Mouse (Mus musculus) retina, postnatal 1 day (tissue): ENCODE measurements at regions not wholly inside any gene's neighbourhood (a gene's known extent, or its start where the extent isn't known, plus 50 kb on each side); places are given as distances from the start of the nearest gene placed in this dataset.

Experiments used
- DNase-seq: peaks from one replicate; pipeline ENCODE4 v3.0.0-alpha.2; 2012

DNA sequence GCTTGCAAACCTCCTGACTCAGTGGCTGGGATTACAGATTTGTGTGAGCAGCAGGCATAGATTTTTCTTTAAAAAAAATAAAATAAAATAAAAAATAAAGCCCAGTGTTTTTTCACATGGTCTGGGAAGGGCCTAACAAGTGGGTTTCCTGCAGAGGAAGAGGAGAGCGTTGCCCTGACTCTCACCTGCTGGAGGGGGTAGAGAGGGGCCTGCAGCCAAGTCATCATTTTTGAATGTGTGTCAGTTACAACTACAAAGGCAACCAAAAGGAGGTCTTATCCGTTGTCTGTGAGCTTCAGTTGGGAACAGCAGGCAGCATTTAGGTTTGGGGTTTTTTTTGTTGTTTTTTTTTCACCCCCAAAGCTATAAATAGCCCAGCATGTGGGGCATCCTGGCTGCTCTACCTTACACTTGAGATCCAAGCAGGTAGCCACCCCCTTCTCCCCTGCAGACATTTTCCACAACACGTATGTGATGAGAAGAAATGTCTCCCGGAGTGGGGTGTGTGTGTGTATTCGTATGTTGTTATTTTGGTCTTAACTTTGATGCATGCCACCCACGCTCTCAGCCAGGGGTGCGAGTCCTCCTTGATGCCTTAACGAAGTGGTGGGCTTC is 285.7 kb upstream of the 4930412O13Rik start:
- DNase-seq = no peak

DNA sequence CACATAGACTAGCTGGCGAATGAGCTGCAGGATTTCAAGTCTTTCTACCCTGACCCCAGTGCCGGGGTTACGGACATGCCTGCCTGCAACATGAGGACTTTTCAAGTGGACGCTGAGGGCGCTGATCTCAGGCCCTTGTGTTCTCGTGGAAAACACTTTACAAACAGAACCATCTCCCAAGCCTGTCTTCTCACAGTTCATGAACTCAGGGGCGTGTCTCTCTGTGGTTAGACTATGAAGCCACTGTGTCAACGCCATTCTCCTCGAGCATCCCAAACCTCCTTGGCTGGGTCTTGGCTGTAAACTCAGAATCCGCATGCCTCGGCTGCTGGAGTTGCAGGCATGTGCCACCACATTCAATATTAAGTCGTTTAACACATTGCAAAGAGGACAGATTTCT is 284.9 kb upstream of the 4930412O13Rik start:
- DNase-seq = no peak

DNA sequence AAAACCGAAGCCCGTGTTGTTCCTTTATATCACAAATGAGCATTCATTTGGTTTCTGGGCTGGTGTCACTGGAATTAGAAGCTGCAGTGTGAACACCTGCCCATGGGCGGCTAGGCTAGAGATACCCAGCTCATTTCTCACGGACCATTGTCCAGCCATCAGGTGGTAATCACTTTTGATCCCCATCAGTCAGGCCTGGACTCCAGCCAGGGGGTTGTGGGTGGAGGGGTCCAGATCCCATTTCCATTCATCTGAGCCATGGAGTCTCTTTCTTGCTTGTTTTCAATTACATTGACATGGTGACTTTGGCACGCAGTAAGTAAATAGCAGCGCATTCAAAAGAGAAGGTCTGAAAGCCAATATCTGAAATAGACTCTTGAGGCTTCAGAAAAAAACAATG is 276.1 kb upstream of the 4930412O13Rik start:
- DNase-seq = peak; percentile 42

DNA sequence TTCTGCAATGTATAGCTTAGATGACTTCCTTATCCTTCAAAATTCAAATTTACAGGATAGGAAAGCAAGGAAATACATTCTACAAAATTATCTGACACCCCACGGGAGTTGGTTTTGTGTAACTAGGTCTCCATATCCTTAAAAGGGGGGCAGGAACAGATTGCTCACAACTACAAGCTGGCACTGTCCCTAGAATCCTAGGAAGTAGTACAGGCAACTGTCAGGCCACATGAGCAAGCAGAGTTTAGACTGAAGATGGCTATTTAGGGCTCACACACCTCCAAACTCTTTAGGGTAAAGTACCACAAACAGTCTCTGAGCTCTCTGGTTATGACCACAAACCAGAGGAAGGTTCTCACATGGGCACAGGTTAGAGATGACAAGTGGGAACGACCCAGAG is 273.5 kb upstream of the 4930412O13Rik start:
- DNase-seq = no peak

DNA sequence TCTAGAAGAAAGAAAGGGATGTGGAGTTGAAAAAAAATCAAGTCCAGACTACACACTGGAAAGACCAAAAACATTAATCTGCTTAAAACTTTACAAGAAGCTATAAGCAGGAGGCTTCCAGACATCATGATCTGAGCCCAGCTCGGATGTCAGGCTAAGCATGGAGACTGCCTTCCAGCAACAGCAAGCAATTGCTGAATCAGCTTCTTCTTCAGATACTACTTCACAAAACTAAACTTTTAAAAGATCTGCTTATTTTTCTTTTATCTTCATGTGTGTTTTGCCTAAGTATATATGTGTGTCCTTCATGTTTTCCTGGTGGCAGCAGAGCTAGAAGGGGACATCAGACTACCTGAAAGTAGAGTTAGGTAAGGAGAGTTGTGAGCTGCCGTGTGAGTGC is 266.6 kb upstream of the 4930412O13Rik start:
- no peak for DNase-seq

DNA sequence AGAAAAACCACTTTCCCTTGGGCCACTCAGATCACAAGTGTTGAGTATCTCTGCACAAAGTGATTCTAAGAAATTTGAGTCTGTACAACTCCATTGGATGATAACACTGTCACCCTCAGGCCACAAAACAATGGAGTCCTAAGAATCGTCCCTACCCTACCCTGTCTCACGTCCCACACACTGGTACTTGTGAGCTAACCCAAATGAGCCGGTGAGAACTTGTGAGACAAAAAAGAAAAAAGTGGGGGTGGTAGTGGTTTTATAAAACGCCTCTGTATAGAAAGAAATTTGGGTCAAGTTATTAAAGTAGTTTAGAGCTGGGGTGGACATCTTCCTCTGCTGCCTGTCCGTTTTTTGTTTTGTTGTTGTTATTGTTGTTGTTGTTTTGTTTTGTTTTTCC is 264.8 kb upstream of the 4930412O13Rik start:
- DNase-seq = no peak

DNA sequence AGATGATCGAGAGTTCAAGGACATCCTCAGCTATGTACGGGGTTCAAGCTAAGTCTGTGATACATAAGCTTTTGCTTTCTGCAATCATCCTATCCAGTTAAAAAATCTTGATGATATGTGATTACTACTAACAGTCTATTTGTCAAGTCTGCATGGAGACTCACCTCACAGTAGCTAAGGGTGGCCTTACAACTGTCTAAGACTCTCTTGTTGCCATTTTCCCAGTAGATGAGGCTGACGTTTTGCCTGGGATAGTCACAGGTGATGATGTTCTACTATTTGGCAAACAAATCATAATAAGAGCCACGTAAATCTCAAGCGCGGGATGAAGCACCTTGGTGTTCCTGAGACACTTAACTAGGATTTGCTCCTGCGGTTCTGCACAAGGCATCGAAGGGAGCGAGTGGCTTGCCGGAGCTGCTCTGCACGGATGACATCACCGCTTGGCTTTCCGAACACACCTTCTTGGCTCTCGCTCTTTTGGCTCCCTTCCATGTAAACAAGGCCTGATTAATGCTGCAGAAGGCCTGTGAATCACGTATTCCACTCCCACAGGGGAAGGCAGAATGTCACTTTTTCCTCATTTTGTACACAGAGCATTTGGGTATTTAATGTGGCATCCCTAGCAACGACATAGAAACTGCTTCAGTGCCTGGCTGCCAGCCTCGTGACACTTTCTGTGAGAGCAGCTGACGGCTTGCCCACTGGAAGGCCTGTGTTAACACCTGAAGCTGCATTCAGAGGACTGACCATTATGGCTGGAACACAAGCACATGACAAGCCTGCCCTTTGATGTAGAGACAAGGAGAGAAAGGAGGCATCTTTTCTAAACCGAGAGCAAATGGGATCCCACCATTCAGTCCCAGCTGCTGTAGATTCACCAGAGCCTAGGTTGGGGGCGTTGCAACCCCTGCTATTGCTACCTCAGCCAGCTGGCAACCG is 260.5 kb upstream of the 4930412O13Rik start:
- DNase-seq = no peak

DNA sequence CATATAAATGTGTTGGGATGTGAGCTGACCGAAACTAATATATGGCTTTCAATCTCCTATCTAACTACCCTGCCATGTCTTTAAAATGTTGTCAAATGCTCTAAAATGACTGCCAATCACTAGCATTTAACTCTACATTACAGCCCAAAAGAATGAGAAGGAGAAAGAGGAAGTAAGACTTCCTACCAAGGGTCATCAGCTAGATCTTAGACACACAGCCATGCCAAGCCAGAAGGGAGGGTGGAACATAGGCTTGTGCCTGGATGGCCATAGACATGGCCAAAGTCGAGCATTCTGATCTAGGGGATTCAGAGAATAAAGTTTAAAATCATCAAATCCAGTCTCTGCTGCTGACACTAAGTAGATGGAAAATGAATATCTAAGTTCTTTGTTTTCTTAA is 257.4 kb upstream of the 4930412O13Rik start:
- DNase-seq = no peak

DNA sequence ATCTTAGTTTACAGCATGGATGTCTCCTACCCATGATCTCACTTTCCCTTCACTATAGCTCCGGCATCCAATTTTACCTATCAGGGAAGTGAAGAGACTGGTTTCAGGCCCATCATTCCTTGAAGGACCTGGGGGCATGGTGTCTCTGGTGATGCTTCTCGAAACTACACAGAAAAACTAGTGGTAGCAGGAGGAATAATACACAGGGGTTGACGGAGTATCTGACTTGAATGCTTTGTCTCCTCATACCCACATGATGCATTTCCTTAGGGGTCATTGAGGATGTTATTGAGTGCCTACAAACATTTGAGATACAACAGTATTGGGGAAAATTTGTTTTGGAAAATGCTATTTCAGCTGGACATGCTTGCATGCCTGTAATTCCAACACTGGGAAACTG is 253.0 kb upstream of the 4930412O13Rik start:
- DNase-seq = no peak

DNA sequence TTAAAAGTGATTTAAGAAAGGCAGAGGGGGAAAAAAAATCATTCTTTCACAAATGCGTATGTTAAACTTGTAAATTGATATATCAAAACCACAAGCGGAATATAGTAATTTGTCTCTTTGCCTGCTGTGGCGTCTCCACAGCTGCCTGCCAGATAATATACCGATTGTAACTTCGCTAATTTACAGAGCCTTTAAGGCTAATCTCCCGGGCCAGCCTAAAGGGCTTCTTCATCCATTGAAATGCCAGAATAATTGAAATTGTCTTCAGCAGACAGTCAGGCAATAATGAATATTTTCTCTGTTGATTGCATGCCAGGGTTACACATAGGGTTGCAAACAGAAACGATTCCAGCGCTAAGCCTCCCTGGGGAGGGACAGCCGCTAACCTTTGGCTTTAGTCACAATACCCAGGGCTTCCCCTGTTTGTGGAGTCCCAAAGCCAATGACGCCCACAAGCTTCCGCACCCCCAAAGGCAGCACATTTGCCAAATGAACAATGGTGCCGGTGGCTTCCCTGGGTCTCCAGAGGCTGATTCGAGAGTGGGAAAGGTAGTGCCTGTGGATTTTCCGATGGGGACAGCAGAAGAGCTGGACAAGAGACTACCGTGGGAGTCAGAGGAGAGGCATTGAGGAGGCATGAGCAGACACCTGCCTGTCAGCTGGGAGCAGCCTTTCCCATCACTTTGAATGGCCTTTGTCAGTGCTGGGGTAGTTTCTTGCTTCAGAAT is 248.2 kb upstream of the 4930412O13Rik start:
- DNase-seq = peak; percentile 28

DNA sequence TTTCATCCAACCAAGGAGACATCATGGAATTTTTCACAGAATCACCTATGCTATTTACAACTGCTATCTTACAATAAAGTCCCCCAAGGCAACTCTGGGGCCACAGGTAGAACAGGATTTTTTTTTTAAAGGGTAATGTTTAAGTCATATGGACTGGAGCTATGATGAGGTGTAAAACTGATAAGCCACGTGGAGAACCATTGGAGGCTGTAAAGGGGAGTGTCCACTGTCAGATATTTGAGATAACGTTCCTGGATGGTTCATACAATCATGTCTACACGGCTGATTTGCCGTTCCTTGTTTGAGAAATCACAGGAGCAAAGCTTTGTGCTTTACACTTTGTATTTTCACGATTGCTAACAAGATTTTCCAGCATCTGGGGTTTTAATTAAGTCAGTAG is 241.8 kb upstream of the 4930412O13Rik start:
- no peak for DNase-seq

DNA sequence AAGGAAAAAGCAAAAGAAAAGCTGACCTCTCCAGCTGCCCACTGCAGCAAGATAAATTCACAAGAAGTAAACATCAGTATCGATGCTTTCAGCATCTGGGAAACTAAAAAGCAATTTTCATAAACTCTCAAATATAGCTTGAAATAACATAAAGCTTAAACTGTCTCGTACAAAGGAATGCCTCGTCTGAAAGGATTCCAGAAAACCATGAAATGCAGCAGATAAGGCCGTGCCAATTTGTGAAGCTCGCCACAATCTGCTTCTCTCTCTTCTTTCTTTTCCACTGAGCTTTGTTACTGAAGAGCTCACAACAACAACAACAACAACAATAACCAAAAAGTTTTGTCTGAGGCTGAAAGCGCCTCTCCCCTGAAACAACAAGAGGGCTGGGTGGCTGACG is 239.4 kb upstream of the 4930412O13Rik start:
- DNase-seq = no peak

DNA sequence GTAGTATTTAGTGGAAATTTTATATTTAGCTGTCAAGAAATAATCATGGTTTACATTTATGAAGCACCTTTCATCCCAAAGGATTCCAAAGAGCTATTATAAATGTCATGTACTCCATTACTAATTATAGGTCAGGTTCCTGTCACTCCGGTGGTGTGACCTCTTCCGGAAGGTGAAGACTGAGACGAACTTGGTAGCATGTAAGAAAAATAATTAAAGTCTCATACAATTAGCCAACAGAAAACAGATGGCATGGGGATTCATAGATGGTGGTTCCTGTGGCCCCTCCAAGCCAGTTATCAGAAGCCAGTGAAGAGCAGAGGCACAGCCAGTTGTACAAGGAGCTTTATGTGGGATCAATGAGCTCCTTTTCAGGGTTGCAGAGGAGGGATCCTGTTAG is 238.6 kb upstream of the 4930412O13Rik start:
- DNase-seq = peak; percentile 50

DNA sequence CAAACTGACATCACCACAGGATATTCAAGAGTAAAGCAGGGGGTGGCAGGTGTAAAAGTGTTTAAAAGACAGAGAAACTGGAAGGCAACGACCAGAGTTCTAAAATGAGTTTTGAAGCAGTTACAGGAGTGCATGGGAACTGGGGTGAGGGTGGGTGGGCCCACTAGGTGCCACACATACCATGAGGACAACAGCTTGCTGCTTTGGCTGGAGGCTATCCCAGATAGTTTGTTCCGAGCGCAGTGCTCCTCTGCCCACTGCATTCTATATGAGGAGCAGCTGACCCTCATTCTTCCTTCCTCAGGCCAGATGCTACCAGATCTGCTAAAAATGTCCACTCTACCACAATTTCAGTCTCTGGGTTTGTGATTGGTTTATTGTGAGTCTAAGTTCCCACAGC is 234.6 kb upstream of the 4930412O13Rik start:
- no peak for DNase-seq

DNA sequence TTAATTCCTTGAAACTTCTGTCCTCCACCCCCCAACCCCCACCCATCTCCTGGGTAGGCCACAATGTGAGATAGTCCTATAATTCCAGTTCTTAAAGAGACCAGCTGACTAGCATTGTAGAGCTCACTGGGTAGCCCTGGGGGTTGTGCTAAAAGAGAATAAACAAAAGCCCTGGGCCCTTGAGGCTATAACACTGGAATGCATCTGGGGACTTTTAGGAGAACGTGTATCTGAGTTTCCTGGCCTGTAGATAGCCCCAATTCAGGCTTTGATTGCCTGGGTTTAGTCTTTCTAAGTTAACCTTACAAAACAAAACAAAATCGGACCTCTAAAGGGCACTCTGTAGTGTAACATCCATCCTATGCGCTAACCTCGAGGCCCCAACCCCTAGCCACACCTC is 234.1 kb upstream of the 4930412O13Rik start:
- DNase-seq = no peak

DNA sequence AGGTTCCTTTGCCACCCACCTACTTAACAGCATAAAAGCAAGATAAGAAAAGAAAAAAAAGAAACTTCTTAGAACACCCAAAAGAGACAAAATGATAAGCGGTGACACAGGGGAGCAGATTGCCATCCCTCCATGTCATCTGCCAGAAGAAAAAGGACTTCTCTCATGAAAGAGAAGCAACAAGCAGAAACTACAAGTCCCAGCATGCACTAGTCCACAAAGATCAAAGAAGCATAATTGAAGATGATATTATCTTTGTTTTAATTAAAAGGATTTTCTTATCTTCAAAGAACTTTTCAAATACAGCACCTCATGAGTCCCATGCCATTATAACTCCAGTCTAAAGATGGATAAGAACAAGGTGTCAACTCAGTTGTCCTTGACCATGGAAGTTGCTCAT is 231.0 kb upstream of the 4930412O13Rik start:
- DNase-seq = no peak

DNA sequence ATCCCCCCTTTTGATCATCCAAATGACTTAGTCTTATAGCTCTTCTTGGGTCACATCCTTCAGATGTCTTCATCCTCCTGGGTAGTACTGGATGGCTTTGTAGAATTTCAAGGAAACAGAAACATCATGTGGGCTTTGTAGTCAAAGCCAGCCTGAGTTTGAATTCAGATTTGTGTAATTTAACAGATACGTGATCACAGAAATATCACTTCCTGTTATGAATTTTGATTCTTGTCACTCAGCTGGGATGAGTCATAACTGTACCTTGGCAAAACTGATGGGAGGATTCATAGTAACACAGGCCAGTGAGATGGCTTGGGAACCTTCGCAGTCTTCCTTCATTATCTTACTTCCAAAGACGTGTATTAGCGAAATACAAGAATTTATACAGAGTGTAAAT is 222.2 kb upstream of the 4930412O13Rik start:
- DNase-seq = no peak

DNA sequence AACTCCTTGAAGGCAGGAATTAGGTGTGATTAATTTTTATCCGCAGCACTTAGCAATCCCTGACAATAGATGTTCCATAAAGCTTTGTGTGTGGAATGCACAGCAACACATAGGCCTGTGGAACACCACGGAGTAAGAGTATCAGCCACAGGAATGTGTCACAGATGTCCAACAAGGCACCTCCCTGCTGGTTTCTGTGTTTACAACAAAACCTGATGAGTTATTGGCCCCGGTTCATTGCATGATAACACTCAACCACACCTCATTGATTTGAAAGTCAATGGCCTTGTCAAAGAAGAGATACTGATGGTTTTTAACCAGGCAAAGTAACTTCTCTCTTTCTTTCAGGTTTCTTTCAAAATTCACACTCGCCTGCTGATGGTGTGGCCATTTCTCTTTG is 211.4 kb upstream of the 4930412O13Rik start:
- DNase-seq = no peak

DNA sequence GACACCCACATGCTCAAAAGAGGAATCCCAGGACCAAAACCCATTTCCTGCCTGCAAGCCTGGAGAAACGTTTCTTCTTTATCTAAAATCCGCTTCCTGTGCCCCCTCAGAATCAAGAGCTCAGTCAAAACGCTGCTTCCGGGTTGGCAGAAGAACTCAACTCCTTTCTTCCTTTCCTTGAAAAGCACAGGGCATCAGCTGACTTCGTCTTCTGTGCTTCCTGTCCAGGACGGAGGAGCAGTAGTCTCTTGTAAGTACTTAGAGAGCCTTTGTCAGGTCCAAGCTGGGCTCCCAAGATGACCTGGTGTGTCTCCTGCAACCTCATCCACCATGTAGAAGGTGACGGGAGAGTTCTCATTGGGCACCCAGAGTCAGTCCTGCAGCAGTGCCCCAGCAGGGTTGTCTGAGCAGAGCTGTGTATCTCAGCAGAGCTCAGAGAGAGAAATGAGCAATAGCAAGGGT is 199.3 kb upstream of the 4930412O13Rik start:
- no peak for DNase-seq

DNA sequence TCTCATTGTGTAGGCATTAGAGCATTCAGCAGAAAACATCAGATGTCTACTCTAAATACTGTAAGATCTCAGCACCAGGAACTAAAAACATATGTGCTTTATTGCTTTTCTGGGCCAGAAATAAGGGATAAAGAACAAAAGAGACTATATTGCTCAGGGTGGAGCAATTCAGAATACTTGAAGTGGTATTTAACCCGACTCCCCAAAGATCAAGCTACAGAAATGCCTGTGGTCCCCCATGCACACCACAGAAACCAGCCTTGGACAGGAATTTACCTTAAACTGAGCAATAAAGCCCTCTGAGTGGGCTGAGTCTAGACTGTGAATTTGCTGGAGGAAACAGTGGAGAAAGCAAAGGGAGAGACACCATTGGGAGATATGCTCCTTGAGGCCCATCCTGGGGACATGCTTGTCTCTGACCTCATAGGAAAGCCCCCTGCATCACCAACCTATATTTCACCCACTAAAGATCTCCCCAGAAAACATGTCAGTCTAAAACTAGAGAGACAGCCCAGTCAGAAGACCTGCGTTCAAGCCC is 197.3 kb upstream of the 4930412O13Rik start:
- DNase-seq = no peak

DNA sequence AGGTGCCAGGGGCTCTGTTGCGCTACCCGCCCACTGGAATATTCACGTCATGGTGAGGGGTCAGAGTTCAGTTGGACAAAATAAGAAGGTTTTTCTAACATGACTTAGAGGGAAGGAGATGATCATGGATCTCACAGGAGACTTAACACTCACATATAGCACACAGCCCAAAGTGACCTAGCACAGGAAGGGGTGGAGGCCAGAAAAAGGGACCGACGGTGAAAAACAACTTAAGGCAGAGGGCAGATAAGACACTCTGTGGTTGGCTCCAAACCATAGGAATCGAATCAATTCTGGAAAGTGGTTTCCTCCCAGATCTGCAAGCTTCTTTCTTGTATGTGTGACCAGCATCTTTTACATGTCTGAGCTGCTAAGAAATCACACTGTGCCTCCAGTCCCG is 192.9 kb upstream of the 4930412O13Rik start:
- DNase-seq = no peak

DNA sequence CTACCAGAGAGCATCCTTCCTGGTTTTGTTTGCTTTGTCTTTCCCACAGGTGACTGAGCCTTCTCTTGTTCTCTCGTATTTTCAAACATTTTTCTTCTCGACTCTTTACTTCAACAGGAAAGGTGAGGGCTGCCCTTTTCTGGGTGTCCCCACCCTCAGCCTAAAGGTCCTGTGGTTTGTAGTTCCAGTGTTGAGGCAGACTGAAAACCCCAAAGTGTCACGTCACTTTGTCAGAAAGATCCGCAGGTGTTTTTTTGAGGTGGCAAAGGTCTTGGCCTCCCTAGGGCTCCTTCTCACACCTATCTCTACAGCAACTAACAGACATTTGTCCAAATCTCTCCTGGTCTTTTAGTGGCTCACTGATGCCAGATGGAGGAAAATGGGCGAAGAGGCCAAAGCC is 191.5 kb upstream of the 4930412O13Rik start:
- DNase-seq = no peak

DNA sequence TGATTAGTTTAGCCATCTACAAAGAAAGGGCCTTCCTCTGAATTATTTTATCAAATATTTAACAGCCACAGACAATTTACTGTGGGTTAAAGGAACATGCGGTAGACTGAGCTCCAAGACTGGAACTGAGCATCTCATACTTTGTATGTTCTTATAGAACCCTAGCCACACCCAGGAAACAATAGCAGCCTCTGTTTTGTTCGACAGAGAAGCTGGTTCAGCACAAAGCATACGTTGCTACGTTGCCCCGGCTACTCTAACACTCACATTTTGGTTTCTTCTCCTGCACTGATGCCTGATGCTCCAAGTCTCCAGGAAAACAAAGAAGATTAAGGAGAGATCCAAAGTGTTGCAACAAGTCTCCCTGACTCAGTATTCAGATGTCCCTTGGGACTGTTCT is 189.5 kb upstream of the 4930412O13Rik start:
- DNase-seq = no peak
